Mouse (Mus musculus): ENCODE measurements at regions not wholly inside any gene's neighbourhood (a gene's known extent, or its start where the extent isn't known, plus 50 kb on each side); places are given as distances from the start of the nearest gene placed in this dataset.

- dilution Hi-C loops (cut with MboI; ENCODE audit: extremely low pct_ligation_motif_present, extremely low pct_unique_long_range_greater_than_20kb, low sequenced_read_pairs) (no loop called here), in situ Hi-C loops (cut with MboI; ENCODE audit: low pct_ligation_motif_present, low pct_unique_long_range_greater_than_20kb, low sequenced_read_pairs) (no loop called here)
- H3K9me3 ChIP-seq (replicated peaks; ENCODE audit: low read length), result no peaks in the 10 kb centered on the region
- no peak for DNase-seq (ENCODE audit: extremely low read depth)
- H3K36me3 ChIP-seq (replicated peaks in 1 of 2; ENCODE audit: control insufficient read depth in 1 of 2, insufficient read depth in 1 of 2, low read length in 1 of 2), result no peaks in the 10 kb centered on the region
- no peak overlapping the region for H3K27ac ChIP-seq (ENCODE audit: insufficient read depth, low read depth)
- H3K27me3 ChIP-seq (replicated peaks), result no peaks in the 10 kb centered on the region
- H3K79me2 ChIP-seq (replicated peaks; ENCODE audit: control insufficient read depth, extremely low read depth, insufficient read depth, poor library complexity, severe bottlenecking), result no peaks in the 10 kb centered on the region
- no peak for TF ChIP-seq TBP (conservative IDR thresholded peaks at IDR 0.05; ENCODE audit: low read depth, low read length)
- no peak for TF ChIP-seq POLR2AphosphoS2 (IDR thresholded peaks at IDR 0.05; ENCODE audit: low read depth, low read length)
- H3K4me3 ChIP-seq (replicated peaks in 1 of 3; ENCODE audit: low read depth in 2 of 3, low read length in 2 of 3, poor library complexity in 1 of 3), result no peak overlapping the region
- no peak overlapping the region for H3K4me2 ChIP-seq (ENCODE audit: insufficient read depth, low read depth, poor library complexity, severe bottlenecking)
- no peak overlapping the region for H3K9ac ChIP-seq (ENCODE audit: insufficient read depth, low read depth)
- H3K4me1 ChIP-seq (ENCODE audit: control insufficient read depth in 1 of 2, insufficient read depth in 2 of 2), result no peaks in the 10 kb centered on the region
These were observed 91.3 kb upstream of the Nr5a2 start for GRCm38 (mm10) chr1:137051515-137051914.

DNA sequence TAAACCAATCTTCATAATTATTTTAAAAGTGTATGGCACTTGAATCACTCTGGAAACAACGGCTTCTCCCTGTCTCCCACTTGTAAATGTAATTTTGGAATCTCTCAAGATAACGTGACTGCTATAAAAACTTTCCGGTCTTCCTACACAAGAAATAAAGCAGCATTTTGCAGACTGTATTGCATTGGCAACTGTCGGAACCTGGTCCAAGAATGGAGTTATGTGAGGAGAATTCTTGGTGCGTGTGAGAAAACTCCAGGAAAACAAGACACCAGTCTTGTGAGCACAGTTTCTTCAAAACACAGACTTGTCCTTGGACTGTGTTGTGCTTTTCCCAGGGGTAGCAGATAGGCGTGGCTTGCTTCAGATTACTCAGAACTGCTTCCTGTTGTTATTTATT, 83.8 kb upstream of the Nr5a2 start:
- Histone ChIP-seq H3K4me3 (replicated peaks in 1 of 3; ENCODE audit: low read depth in 2 of 3, low read length in 2 of 3, poor library complexity in 1 of 3) (no peak overlapping the region), H3K9ac (ENCODE audit: insufficient read depth, low read depth) (no peak overlapping the region), H3K27me3 (replicated peaks) (no peaks in the 10 kb centered on the region), H3K36me3 (replicated peaks in 1 of 2; ENCODE audit: control insufficient read depth in 1 of 2, insufficient read depth in 1 of 2, low read length in 1 of 2) (no peaks in the 10 kb centered on the region), H3K4me2 (ENCODE audit: insufficient read depth, low read depth, poor library complexity, severe bottlenecking) (no peak overlapping the region), H3K9me3 (replicated peaks; ENCODE audit: low read length) (no peaks in the 10 kb centered on the region), H3K27ac (ENCODE audit: insufficient read depth, low read depth) (no peak overlapping the region), H3K4me1 (ENCODE audit: control insufficient read depth in 1 of 2, insufficient read depth in 2 of 2) (no peaks in the 10 kb centered on the region), H3K79me2 (replicated peaks; ENCODE audit: control insufficient read depth, extremely low read depth, insufficient read depth, poor library complexity, severe bottlenecking) (no peaks in the 10 kb centered on the region)
- in situ Hi-C loops (cut with MboI; ENCODE audit: low pct_ligation_motif_present, low pct_unique_long_range_greater_than_20kb, low sequenced_read_pairs), result no loop called here
- DNase-seq (ENCODE audit: extremely low read depth), result no peak
- TF ChIP-seq MAZ (IDR thresholded peaks at IDR 0.05; ENCODE audit: low read depth, low read length), result no peak
- no peak for TF ChIP-seq BHLHE40 (IDR thresholded peaks at IDR 0.05; ENCODE audit: low read depth, low read length)
- TF ChIP-seq TBP (conservative IDR thresholded peaks at IDR 0.05; ENCODE audit: low read depth, low read length), result no peak
- TF ChIP-seq EP300 (IDR thresholded peaks at IDR 0.05; ENCODE audit: low read length), result no peak
- no peak for TF ChIP-seq MEF2A (IDR thresholded peaks at IDR 0.05; ENCODE audit: borderline replicate concordance, low read depth, low read length)
- no peak for TF ChIP-seq POLR2AphosphoS2 (IDR thresholded peaks at IDR 0.05; ENCODE audit: low read depth, low read length)
- no peak for TF ChIP-seq SIN3A (IDR thresholded peaks at IDR 0.05; ENCODE audit: low read length)
- TF ChIP-seq ZKSCAN1 (IDR thresholded peaks at IDR 0.05; ENCODE audit: borderline replicate concordance, low read depth, low read length), result no peak
- dilution Hi-C loops (cut with MboI; ENCODE audit: extremely low pct_ligation_motif_present, extremely low pct_unique_long_range_greater_than_20kb, low sequenced_read_pairs), result no loop called here

GRCm38 (mm10) chr1:137042414-137043010, 82.3 kb upstream of the Nr5a2 start:
- dilution Hi-C loops (cut with MboI; ENCODE audit: extremely low pct_ligation_motif_present, extremely low pct_unique_long_range_greater_than_20kb, low sequenced_read_pairs), result no loop called here
- H3K4me2 ChIP-seq (ENCODE audit: insufficient read depth, low read depth, poor library complexity, severe bottlenecking), result no peak overlapping the region
- H3K27ac ChIP-seq (ENCODE audit: insufficient read depth, low read depth), result no peak overlapping the region
- no peak overlapping the region for H3K9ac ChIP-seq (ENCODE audit: insufficient read depth, low read depth)
- TF ChIP-seq CTCF (conservative IDR thresholded peaks at IDR 0.05 in 1 of 2, IDR thresholded peaks at IDR 0.05 in 1 of 2; ENCODE audit: low read depth in 2 of 2, low read length in 2 of 2), result no peak
- H3K4me3 ChIP-seq (replicated peaks in 1 of 3; ENCODE audit: low read depth in 2 of 3, low read length in 2 of 3, poor library complexity in 1 of 3), result no peak overlapping the region
- in situ Hi-C loops (cut with MboI; ENCODE audit: low pct_ligation_motif_present, low pct_unique_long_range_greater_than_20kb, low sequenced_read_pairs), result no loop called here
- no peaks in the 10 kb centered on the region for H3K4me1 ChIP-seq (ENCODE audit: control insufficient read depth in 1 of 2, insufficient read depth in 2 of 2)
- no peaks in the 10 kb centered on the region for H3K9me3 ChIP-seq (replicated peaks; ENCODE audit: low read length)
- no peaks in the 10 kb centered on the region for H3K79me2 ChIP-seq (replicated peaks; ENCODE audit: control insufficient read depth, extremely low read depth, insufficient read depth, poor library complexity, severe bottlenecking)
- DNase-seq (ENCODE audit: extremely low read depth), result no peak
- H3K27me3 ChIP-seq (replicated peaks), result no peaks in the 10 kb centered on the region
- H3K36me3 ChIP-seq (replicated peaks in 1 of 2; ENCODE audit: control insufficient read depth in 1 of 2, insufficient read depth in 1 of 2, low read length in 1 of 2), result no peaks in the 10 kb centered on the region
